Mouse (Mus musculus) bone marrow, adult 2 months (tissue): ENCODE measurements around the gene Snhg11.

ENCODE experiments used
- CTCF ChIP-seq: fragments of 200-500 bp; IDR thresholded peaks from 2 replicates; pipeline ENCODE4 v1.5.1; 2011; ENCODE audit warnings: low read length, control low read depth; ENCODE audit not compliant: control insufficient read depth, insufficient read depth
- POLR2A ChIP-seq: fragments of 200-500 bp; IDR thresholded peaks from 2 replicates; pipeline ENCODE4 v1.6.1; 2011; ENCODE audit warnings: low read depth, mild to moderate bottlenecking, control low read depth, low read length, borderline replicate concordance; ENCODE audit not compliant: control insufficient read depth

GRCm38 (mm10) chr2:158376798-158377197 is 1.4 kb downstream of the Snhg11 start:
- no peak for TF ChIP-seq CTCF
- TF ChIP-seq POLR2A, result no peak
